Mouse (Mus musculus) liver, adult 2 months (tissue): Measurements from ENCODE around the gene Gpr26.

ENCODE experiments used
- CTCF ChIP-seq: fragments of 200-500 bp; IDR thresholded peaks from 2 replicates; pipeline ENCODE4 v1.5.1; 2011; ENCODE audit warnings: low read depth, low read length, control low read depth
- POLR2A ChIP-seq: fragments of 200-500 bp; IDR thresholded peaks from 2 replicates; pipeline ENCODE4 v1.6.1; 2011; ENCODE audit warnings: low read length, control low read depth; ENCODE audit not compliant: insufficient read depth; ENCODE audit errors: extremely low read depth

GRCm38 (mm10) chr7:131927288-131928050 is 38.8 kb upstream of the Gpr26 start:
- TF ChIP-seq POLR2A (no peak), CTCF (no peak)
